Mouse (Mus musculus): ENCODE results near the gene Gm20696.

DNA sequence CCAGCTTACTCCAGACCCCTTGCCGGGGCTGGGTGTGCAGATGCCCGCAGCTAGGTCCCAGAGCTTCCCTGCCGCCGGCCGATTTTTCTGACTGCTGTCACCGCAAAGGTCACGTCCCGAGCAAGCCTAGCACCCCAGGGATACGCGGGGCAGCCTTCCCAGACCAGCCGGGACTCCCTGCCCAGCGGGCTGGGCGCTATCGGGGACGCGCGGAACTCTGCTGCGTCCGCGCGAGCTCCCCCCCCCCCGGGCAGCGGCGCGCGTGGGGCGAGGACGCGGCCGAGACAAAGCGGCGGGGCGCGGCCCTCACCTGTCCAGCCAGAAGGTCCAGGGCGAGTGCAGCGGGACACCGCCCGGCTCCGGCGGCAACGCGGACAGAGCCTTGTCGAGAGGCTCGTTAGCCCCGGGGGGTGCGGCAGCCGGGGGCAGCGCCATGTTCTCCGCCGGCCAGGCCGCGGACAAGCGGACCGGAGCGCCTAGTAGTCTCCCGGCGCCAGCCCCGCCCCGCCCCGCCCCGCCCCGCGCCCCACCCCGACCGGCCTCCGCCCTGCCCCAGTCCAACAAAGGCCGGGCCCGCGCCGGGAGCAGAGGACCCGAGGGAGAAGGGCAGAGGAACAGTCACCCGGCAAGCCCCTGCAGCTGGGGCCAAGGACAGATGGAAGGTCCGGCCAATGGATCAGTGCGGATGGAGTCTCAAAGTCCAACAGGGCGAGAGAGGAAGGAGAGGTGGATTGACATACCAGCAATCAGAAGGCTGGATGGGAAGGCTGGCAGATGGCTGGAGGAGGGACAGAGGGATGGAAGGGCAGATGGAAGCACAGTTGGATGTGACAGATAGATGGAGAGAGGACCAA, at the start of gene Gm20696, which contains the start of gene Eif4e3:
- TF ChIP-seq CTCF (IDR thresholded peaks at IDR 0.05; ENCODE audit: borderline replicate concordance, insufficient read depth, low read depth, low read length) (peak; percentile 3; the same call in 1 of the 2 replicates), POLR2A (IDR thresholded peaks at IDR 0.05; ENCODE audit: borderline replicate concordance, insufficient read depth, low read length) (peak; percentile 70; the same call in 1 of the 2 replicates)

Data from cerebellum, adult 2 months (tissue).